Mouse (Mus musculus) B cell, adult 2 months (primary cell): Measurements from ENCODE around the gene Lsp1.

Source experiments
- DNase-seq, 2 experiments: peaks; one replicate each; pipeline ENCODE4 v3.0.0; 2022

The Lsp1 gene

GRCm38 (mm10) chr7:142510021-142510777 lies 49.6 kb downstream of the Lsp1 start:
- DNase-seq: no peak

DNA sequence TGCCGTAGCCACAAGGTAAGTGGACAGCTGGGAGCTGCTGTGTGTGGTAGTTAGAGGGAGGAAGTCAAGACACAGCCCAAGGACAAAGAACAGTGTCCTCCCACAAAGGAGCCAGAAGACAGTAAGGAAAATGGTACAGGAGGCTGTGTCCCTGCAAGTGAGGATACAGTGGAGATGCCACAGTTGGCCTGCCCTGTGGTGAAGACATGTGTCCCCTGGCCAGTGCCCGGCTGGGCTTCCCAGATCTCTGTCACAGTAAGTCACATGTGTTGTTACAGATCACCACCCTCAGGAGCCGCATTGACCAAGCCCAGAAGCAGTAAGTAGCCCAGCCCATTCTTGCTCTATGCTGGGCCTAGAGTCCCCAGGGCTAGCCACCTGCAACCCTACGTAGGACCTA lies 53.4 kb downstream of the Lsp1 start:
- no peak for DNase-seq

GRCm38 (mm10) chr7:142516221-142516978 lies 55.8 kb downstream of the Lsp1 start:
- DNase-seq: no peak

GRCm38 (mm10) chr7:142517531-142517930 lies 56.9 kb downstream of the Lsp1 start:
- no peak for DNase-seq

GRCm38 (mm10) chr7:142520331-142520730 lies 59.7 kb downstream of the Lsp1 start:
- no peak for DNase-seq

DNA sequence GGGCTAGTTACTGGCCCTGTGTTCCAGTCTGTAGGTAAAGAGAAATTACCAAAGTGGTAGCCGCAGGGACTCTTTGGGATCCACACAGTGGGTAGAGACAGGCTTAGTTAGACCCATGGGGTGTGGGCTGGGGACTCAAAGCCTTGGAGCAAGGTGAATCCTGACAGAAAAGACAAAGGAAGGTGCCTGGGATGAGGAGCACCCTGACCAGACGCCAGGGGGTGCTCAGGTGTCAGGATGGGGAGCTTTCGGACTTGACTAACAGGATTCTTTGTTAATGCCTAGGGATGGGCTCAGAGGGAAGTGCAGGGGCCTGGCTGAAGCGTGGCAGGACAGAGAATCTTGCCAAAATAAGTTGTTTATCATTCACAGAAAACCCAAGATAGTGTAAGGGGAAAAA lies 61.7 kb downstream of the Lsp1 start:
- peak in 1 of 2 experiments; percentile 26 for DNase-seq

- no peak for DNase-seq
These were observed 62.8 kb downstream of the Lsp1 start for GRCm38 (mm10) chr7:142523200-142523990.

GRCm38 (mm10) chr7:142525342-142526178 lies 65.0 kb downstream of the Lsp1 start:
- no peak for DNase-seq

DNA sequence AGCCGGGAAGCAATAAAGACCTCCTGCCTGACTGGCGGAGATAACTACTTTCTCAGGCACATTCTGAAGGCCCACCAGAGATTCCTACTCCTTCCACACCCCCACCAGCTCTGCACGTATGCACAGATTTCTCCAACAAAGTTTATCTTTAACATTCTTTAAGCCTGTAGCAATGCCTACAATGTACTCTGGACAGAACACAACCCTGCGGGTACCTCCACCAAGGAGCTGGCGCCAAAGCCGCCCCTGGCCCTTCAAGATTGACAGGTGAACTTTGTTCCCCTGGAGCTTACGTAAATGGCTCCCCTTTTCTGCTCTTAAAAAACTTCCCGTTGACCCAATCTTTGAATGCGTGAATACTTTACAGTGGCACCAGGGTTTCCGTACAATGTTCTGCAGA lies 68.7 kb downstream of the Lsp1 start:
- no peak for DNase-seq

DNA sequence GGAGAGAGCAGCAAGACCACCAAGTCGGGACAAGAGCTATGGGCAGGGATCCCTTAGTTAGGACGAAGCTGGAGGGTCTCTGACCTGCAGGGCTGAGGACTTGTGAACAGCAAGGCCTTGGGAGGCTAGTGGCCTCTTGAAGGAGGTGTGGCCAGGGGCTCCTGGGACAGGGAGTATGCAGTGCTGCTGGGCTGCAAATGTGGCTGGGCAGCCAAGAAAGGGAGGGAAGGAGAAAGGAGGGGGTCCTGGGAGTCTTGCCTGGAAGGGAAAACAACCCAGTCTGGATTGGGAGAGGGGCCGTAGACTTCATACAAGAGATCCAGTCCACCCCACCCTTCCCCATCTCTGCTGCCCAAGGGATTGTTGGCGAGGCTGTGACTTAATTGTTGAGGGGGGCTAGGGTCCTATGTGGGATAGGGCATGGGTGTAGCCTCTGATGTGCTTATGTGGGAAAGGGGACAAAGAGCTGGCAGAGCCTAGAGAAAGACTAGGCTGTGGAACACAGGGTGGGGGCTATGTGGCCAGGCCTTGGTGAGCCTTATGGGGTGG lies 71.4 kb downstream of the Lsp1 start:
- no peak for DNase-seq

DNA sequence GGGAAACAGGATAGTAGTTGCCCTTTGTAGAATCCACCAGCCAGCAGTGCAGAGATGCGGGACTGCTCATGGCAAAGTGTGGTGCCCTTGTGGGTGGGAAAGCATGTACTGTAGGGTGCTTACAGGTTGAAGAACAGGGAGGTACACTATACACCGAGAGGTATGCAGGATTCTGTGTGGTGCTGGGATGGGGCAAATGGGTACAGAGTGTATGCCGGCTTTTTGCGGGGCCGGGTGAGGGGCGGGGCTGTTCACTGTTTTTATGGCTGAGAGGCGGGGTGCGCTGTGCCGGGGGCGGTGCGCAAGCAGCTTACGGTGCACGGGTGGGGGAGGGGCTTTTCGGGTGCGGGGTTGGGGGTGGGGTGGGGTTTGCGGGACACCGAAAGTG lies 72.1 kb downstream of the Lsp1 start, which contains the start of gene Mrpl23:
Mrpl23 (plus strand) TSS at position 16 of the 388 bp plus-strand sequence.
- no peak for DNase-seq

DNA sequence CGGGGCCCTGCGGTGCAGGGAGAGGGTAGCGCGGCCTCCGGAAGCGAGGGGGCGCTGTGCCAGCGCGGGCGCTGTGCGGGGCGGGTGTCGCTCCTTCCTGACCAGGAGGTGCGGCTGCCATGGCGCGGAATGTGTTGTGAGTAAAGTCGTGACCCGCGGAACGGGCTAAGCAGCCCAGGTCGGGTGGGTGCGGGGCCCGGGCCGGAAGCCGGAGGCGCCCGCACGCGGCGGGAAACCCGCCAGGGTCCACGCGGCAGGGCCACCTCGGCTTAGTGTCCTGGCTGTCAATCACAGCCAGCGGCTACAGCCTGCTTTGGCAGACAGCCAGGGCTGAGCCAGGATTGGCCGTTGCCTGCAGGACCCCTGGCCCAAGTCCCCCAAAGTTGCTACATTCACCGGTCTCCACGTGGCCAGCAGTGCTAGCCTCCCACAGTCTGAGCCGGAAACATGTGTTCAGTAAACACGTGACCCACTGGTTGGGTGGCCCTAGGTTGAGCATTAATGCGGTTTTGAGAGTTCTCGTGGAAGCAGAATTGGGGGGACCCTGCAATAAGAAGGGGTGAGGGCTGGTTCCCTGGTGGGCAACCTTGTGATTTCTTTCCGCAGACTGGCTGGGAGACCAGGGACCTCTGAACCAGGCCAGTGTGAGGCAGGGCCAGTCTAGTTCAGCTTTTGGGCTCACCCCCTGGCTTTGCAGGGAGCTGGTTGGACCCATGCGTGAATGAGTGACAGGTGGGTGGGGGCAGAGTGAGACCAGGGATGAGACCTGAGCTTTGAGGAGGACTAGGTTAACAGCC lies 72.6 kb downstream of the Lsp1 start:
- peak; percentile 94 to 95 for DNase-seq

DNA sequence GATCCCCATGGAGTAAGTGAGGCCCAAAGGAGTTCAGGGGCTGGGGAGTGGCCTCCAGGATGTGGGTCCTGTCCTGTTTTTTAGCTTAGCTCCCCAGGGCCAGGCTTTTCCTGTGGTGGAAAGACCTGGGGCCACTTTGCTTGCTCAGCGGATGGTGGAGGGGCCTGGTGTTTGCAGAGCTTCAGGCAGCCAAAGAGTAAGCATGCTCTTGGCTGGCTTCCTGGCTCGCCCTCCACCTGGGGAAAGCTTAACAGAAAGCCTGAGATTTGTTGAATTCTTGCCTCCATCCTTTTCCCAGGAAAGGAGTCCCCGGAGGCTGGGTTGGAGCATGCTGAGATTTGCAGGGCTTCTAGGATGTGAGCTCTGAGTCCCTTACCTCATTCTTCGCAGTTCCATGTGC lies 74.5 kb downstream of the Lsp1 start:
- DNase-seq: no peak

- DNase-seq: no peak
These were observed 75.2 kb downstream of the Lsp1 start for GRCm38 (mm10) chr7:142535832-142536231.

DNA sequence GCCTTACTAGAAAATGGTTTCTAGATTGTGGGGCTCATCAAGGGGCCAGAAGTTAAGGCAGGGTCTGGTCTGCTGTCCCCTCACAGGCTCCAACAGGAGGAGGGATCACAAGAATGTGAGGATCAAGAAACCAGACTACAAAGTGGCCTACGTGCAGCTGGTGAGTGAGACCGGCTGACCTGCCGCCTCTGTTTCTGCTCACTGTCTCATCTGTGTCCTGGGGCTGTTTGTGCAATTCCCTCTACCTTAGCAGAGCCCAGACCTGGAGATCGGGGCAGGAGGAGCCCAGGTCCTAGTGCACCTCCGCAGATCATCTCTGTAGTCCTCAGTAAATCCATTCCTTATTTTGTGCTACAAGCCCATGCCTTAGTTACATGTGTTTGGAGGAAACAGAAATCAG lies 76.6 kb downstream of the Lsp1 start:
- DNase-seq: no peak

DNA sequence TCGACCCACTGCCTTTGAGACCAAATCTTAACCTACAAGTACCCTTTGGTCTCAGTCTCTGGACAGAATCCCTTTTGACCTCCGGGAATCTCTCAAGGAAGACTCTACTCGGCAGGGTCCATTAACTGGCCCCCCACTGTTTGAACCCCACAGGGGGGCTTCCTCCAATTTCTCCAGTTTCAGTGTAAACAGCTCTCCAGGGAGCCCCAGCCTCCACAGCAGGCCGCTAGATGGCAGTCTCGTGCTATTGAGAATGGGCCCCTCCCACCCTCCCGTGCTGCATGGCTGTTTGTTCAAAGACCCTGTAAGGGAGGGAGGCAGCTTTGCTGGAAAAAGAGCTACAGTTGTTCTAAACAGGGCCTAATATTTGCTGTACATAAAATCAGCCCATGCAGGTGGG lies 77.3 kb downstream of the Lsp1 start:
- DNase-seq: peak; percentile 73

DNA sequence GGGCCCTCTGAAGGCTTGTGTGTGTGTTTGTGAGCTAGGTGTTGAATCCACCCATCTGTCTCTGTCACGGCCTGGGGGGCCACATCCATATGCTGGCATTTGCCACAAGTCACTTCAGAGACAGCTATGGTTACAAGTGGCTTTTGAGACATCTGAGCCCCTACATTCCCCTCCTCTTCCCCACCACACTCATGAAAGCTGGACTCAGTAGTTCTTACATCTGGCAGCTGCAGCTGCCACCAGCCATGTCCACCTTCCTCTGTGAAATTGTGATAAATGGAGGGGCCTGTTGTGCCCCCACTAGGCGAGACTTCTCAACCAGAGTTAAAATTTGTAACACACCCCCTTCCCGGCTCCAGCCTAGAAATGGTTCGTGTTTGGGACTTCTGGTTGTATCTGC lies 77.7 kb downstream of the Lsp1 start:
- no peak for DNase-seq

DNA sequence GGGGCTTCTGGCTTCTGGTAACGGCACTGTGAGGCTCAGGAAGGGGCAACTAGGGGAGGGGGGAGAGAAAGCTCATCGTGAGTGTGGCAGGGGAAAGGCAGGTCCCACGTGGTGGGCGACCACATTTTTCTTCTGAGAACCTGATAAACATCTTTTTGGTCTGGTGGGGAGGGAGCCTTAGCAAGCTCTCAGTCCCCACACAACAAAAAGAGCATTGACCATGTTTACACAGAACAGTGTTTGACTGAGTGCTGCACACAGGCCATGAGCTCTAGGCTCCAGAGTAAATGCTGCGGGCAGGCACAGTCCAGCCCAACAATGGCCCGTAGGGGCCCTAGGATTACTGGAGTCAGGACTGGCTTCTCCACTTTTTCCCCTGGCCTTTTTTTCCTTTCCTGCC lies 78.2 kb downstream of the Lsp1 start:
- DNase-seq: no peak

DNA sequence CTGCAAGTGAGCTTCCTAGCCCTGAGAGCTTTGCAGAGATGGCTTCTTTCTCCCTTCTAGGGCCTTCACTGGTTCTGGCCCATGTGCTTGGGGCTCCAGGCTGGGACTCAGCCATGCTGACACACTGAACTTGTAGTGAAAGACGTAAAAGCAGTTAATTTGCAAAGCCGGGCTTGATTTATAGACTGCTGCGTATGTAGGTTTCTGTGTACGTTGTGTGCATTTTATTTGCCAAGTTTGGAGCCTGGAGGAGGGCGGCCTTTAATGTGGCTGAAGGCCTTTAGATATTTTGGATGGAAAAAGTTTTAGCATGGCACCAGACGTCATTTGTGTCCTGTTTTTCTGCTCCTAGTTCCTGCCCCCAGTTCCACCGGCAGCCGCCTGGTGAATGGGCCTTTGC lies 79.2 kb downstream of the Lsp1 start:
- DNase-seq: no peak

- DNase-seq: no peak
These were observed 82.2 kb downstream of the Lsp1 start for GRCm38 (mm10) chr7:142542771-142543303.
